Mouse (Mus musculus): Measurements from ENCODE around the gene Gm597.

The Gm597 gene

GRCm38 (mm10) chr1:28780152-28780551 lies at the start of gene Gm597:
Gene Gm597 (minus strand): TSS chr1:28780252.
- in situ Hi-C loops (cut with MseI, MboI), result no loop called here

DNA sequence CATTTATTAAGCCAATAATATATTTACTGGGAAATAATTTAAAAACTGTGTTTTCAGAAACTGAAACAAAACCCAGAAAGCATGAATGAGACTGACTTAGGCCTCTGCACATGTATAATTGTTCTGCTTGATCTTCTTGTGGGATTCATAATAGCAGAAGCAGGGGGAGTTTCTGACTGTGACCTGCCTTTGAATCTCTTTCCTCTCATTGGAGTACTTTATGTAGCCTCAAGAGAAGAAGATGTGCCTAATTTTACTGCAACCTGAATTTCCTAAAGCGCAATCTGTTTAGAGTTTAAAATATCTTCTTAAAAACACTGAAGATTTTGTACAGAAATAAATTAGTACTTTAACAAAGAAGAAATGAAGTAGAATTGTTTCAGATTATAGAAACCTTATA lies 27.6 kb upstream of the Gm597 start:
- in situ Hi-C loops (cut with MseI, MboI), result no loop called here

- in situ Hi-C loops (cut with MseI, MboI), result no loop called here
Observed at GRCm38 (mm10) chr1:28806618-28807017, 26.6 kb upstream of the Gm597 start.

GRCm38 (mm10) chr1:28800881-28801280 lies 20.8 kb upstream of the Gm597 start:
- in situ Hi-C loops (cut with MseI, MboI), result no loop called here
